Mouse (Mus musculus): ENCODE measurements around the gene Ddx41. TPM values are rescaled to one million over a fixed set of nuclear protein-coding genes. Genes with fewer than 3 reads are reported as not detected.
A peak's percentile ranks its signal among the peaks of the same experiment; 100 is the strongest.

Gene Ddx41
- polyA plus RNA-seq, 1 experiment from 2014 or later, result 73.8 TPM

DNA sequence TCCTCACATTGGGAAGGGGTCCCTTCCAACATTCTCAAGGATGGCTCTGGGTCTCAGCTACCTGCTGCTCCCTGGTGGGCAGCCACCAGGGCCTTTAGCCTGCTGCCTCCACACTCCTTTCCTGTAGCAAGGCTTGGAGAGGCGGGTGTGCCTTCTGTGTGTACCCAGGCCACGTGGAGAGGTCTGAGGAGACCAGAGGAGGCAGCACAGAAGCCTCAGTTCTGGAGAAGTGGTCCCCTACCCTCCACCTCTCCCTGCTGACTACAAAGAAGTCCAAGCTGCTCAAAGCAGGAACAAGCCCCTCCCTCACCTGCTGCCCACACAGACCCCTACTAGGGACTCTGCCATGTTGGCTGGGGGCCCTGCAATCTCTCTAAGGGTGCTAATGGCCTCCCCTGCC lies 42.2 kb downstream of the Ddx41 start:
- no peak; the same call in 1 of the 2 replicates for ATAC-seq (ENCODE audit: low FRiP score)
- no peak overlapping the region for H3K27ac ChIP-seq (ENCODE audit: low read depth, low read length)

DNA sequence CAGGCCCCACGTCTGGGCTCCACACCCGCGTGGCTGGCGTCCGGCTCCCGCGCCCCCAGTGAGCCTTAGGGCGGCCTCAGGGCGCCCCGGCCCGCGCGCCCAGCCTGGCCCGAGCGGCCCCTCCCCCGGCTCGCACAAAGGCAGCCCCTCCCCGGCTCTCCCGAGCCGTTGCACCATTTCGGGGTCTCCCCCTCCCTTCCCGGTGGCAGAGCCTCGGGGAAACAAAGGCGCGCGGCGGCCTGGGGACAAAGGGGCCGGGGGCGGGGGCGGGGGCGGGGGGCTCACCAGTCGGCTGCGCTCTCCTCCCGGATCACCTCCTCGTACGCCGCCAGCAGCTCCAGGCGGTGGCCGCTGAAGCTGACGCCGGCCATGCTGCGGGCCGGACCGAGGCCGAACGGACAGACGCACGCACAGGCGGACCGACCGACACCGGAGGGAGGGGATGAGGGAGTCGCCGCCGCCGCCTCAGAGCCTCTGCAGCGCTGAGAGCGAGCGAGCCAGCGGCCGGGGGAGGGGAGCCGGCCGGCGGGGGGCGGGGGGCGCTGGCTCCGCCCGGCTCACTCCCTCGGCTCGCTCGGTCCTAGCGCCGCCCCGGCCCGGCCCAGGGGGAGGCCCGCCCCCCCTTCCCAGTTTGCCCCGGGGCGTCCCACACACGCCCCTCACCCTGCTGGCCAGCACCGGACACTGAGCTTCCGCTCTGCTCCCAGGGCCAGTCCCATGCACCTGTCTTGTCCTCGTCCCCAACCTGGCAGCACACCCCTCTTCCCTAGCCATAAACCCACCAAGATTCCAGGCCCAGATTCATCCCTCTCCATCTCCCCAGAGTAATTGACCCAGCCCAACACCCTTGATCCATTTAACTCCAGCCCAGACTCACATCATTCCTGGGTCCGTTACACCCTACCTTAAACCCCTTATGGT lies 48.6 kb downstream of the Ddx41 start, which contains the start of gene Dbn1:
Gene Dbn1 (minus strand): TSS at position 534 of the 921 bp plus-strand sequence.
- under 1% methylated on average over 68 of the region's 83 CpGs for WGBS
- H3K4me2 ChIP-seq, result peak within 1 kb of the TSS; percentile 83
- no peaks in the 10 kb centered on the region for H3K27me3 ChIP-seq (ENCODE audit: control insufficient read depth, insufficient read depth, low read length)
- no peaks in the 10 kb centered on the region for H3K9me3 ChIP-seq (ENCODE audit: control insufficient read depth, low read length)
- H3K4me1 ChIP-seq (ENCODE audit: control insufficient read depth, insufficient read depth, low read length), result peaks cover 40% of the 10 kb centered on the region
- peak within 1 kb of the TSS; percentile 74 for H3K4me3 ChIP-seq (ENCODE audit: low read depth, low read length)
- DNase-seq (ENCODE audit: low spot score, missing footprints), result peak; percentile 98
- peak; percentile 85 for ATAC-seq (ENCODE audit: low FRiP score)
- H3K27ac ChIP-seq (ENCODE audit: low read depth, low read length), result peak within 1 kb of the TSS; percentile 98
- H3K9ac ChIP-seq (ENCODE audit: low read length), result peak within 1 kb of the TSS; percentile 99
- H3K36me3 ChIP-seq (ENCODE audit: control insufficient read depth, insufficient read depth, low read length), result peaks cover 3% of the 10 kb centered on the region; the same call in 1 of the 2 replicates

More for the DNA sequence above, 42.2 kb downstream of the Ddx41 start:
- H3K36me3 ChIP-seq (ENCODE audit: control insufficient read depth, insufficient read depth, low read length), result peaks cover 9% of the 10 kb centered on the region
- H3K4me2 ChIP-seq, result no peak overlapping the region
- WGBS, result 25% methylated on average over 2 of the region's 2 CpGs
- no peak overlapping the region for H3K4me3 ChIP-seq (ENCODE audit: low read depth, low read length)
- H3K27me3 ChIP-seq (ENCODE audit: control insufficient read depth, insufficient read depth, low read length), result no peaks in the 10 kb centered on the region
- peaks cover 19% of the 10 kb centered on the region for H3K4me1 ChIP-seq (ENCODE audit: control insufficient read depth, insufficient read depth, low read length)
- peak; percentile 85 for DNase-seq (ENCODE audit: low spot score, missing footprints)
- H3K9me3 ChIP-seq (ENCODE audit: control insufficient read depth, low read length), result no peaks in the 10 kb centered on the region
- no peak overlapping the region for H3K9ac ChIP-seq (ENCODE audit: low read length)

DNA sequence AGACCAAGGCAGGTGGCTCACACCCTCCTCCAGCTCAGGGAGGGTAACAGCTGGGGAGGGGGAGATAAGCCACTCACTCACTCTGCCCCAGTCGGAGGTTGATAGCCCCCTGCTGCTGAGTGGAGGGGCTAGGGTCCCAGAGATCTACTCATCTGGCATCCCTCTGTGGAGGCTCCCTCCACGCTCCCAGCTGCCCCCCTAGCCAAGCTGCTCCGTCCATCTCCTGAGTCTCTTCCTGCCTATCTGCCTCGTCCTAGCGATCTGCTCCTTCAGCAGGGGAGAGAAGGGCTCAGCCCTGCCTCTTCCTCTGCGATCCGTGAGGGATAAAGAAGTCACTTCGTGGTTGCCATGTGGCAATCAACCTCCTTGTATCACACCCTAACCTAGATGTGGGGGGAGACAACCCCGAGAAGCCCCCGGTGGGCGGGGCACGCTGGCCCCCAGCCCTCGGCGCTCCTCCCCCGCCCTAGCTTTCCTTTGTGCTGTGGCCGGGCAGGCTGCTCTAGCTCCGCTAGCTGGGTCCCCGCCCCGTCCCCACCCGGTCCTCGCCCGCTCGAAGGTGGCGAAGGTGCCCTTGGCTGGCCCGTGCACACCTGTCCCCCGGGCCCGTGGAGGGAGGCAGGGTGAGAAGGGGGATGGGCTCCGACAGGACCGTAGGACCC lies 49.4 kb downstream of the Ddx41 start:
- no peaks in the 10 kb centered on the region for H3K27me3 ChIP-seq (ENCODE audit: control insufficient read depth, insufficient read depth, low read length)
- peak overlapping the region; percentile 98 for H3K27ac ChIP-seq (ENCODE audit: low read depth, low read length)
- H3K4me2 ChIP-seq, result peak overlapping the region; percentile 83
- no peaks in the 10 kb centered on the region for H3K9me3 ChIP-seq (ENCODE audit: control insufficient read depth, low read length)
- H3K4me3 ChIP-seq (ENCODE audit: low read depth, low read length), result peak overlapping the region; percentile 74
- H3K4me1 ChIP-seq (ENCODE audit: control insufficient read depth, insufficient read depth, low read length), result peaks cover 40% of the 10 kb centered on the region
- ATAC-seq (ENCODE audit: low FRiP score) (peak; percentile 60), DNase-seq (ENCODE audit: low spot score, missing footprints) (peak; percentile 96)
- H3K9ac ChIP-seq (ENCODE audit: low read length), result peak overlapping the region; percentile 99
- peaks cover 10% of the 10 kb centered on the region for H3K36me3 ChIP-seq (ENCODE audit: control insufficient read depth, insufficient read depth, low read length)
- 1% methylated on average over 29 of the region's 29 CpGs for WGBS

DNA sequence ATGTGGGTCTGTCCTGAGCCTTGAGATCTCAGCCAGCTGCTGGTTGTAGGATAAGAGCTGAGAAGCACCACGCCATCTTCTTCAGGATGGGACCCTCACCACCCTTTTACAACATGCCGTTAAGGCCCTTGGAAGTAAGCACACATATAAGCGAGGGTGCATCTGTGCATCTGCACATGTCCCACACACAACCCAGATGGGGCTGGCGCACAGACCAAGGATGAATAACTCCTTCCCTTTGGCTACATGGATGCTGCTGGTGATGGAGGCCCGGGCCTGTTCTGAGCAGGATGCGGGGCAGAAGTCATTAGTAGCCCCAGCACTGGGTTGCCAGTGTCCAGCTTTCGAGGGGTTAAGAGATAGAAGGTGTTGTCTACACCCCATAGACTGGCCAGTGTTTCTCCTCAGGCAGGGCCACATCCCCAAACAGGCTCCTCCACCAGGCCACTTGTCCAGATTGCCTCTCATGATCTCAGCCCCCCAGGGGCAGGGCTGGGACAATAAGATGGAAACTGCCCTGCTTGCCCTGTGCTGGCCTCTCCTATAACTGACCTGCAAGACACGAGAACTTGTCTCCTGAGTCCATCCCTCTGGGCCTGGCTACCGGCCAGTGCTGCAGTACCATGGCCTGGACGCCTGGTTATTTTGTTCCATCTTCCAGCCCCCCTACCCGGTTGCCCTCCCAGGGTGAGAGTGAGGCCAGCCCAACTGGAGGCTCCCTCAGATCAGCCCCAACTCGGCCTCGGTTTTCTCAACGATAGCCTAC lies 50.2 kb downstream of the Ddx41 start:
- Histone ChIP-seq H3K4me1 (ENCODE audit: control insufficient read depth, insufficient read depth, low read length) (peaks cover 40% of the 10 kb centered on the region), H3K9ac (ENCODE audit: low read length) (peak overlapping the region; percentile 99), H3K4me2 (peak overlapping the region; percentile 83), H3K4me3 (ENCODE audit: low read depth, low read length) (peak overlapping the region; percentile 74), H3K36me3 (ENCODE audit: control insufficient read depth, insufficient read depth, low read length) (peaks cover 19% of the 10 kb centered on the region), H3K27me3 (ENCODE audit: control insufficient read depth, insufficient read depth, low read length) (no peaks in the 10 kb centered on the region), H3K9me3 (ENCODE audit: control insufficient read depth, low read length) (no peaks in the 10 kb centered on the region), H3K27ac (ENCODE audit: low read depth, low read length) (peak overlapping the region; percentile 98)
- DNase-seq (ENCODE audit: low spot score, missing footprints) (peak; percentile 89), ATAC-seq (ENCODE audit: low FRiP score) (no peak)
- WGBS, result 37% methylated on average over 14 of the region's 14 CpGs

DNA sequence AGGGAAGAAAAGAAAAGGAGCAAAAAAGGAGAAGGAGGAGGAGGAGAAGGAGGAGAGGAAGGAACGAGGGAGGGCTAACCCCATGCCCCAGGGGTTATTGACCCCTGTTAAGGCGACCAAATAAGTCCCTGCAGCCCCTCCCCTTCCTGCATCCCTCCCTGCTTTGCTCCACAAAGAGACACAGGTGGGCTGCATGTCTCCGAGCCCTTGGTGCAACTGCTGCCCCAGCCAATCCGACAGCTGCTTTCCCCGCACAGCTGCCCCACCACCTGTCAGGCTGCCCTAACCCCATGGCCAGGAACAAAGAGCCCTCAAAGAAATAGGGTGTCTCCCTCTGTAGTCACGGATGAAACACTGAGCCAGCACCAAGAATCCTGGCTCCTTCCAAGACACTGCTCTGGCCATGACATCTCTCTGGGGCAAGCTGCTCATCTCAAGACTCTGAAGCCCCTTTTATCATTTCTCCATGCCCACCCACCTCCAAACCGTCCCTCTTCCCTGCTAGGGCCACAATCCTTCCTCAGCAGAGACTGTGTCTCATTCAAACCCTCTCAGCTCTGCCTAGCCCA lies 51.9 kb downstream of the Ddx41 start:
- Histone ChIP-seq H3K36me3 (ENCODE audit: control insufficient read depth, insufficient read depth, low read length) (peaks cover 32% of the 10 kb centered on the region), H3K27me3 (ENCODE audit: control insufficient read depth, insufficient read depth, low read length) (no peaks in the 10 kb centered on the region), H3K27ac (ENCODE audit: low read depth, low read length) (peak overlapping the region; percentile 72), H3K4me3 (ENCODE audit: low read depth, low read length) (peak overlapping the region; percentile 74), H3K4me1 (ENCODE audit: control insufficient read depth, insufficient read depth, low read length) (peaks cover 40% of the 10 kb centered on the region), H3K9me3 (ENCODE audit: control insufficient read depth, low read length) (no peaks in the 10 kb centered on the region), H3K9ac (ENCODE audit: low read length) (peak overlapping the region; percentile 99), H3K4me2 (peak overlapping the region; percentile 83)
- DNase-seq (ENCODE audit: low spot score, missing footprints) (peak; percentile 90), ATAC-seq (ENCODE audit: low FRiP score) (no peak)
- WGBS, result 17% methylated on average over 7 of the region's 7 CpGs

DNA sequence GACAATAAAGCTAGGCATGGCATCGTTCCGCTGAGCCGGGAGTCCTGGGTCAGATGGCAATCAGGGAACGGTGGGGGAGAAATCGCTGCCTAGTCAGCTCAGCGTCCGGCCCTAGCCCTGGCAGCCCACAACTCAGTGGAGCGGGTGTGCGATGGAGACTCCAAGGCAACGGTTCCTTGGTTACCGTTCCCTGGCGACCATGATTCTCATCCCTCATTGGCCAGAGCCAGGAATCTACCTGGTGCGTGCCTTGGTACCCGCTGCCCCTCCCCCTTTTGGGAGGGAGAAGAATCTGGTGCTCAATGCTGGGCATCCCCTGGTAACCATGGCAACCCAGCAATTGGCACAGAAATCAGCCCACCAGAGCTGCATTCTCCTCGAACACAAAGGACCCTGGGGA lies 52.9 kb downstream of the Ddx41 start:
- H3K27me3 ChIP-seq (ENCODE audit: control insufficient read depth, insufficient read depth, low read length), result no peaks in the 10 kb centered on the region
- H3K27ac ChIP-seq (ENCODE audit: low read depth, low read length), result peak overlapping the region; percentile 72
- 14% methylated on average over 15 of the region's 15 CpGs for WGBS
- peak overlapping the region; percentile 4; the same call in 1 of the 2 replicates for H3K4me3 ChIP-seq (ENCODE audit: low read depth, low read length)
- peak overlapping the region; percentile 99; the same call in 1 of the 2 replicates for H3K9ac ChIP-seq (ENCODE audit: low read length)
- H3K9me3 ChIP-seq (ENCODE audit: control insufficient read depth, low read length), result no peaks in the 10 kb centered on the region
- H3K4me2 ChIP-seq, result peak overlapping the region; percentile 83
- DNase-seq (ENCODE audit: low spot score, missing footprints) (peak; percentile 97), ATAC-seq (ENCODE audit: low FRiP score) (peak; percentile 43)
- H3K36me3 ChIP-seq (ENCODE audit: control insufficient read depth, insufficient read depth, low read length), result peaks cover 35% of the 10 kb centered on the region
- peaks cover 40% of the 10 kb centered on the region for H3K4me1 ChIP-seq (ENCODE audit: control insufficient read depth, insufficient read depth, low read length)

DNA sequence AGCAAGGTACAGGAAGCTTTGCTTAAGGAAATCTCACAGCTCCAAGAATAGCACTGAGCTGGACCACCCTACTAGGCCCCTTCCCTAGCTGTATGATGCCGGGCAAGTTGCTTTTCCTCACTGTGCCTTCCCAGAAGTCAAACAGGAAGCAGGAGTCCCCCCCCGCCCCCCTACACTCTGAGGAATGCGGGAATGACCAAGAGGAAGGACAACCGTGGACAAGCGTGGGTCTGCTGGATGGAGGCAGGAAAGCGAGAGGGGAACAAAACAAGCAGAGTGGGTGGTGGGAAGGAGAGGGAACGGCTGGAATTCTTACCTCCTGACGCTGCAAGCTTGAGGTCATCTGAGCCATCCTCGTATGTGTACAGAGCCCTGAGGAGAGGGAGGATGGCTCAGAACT lies 53.4 kb downstream of the Ddx41 start:
- 60% methylated on average over 9 of the region's 9 CpGs for whole genome bisulfite sequencing
- Histone ChIP-seq H3K4me2 (peak overlapping the region; percentile 83), H3K4me1 (ENCODE audit: control insufficient read depth, insufficient read depth, low read length) (peaks cover 36% of the 10 kb centered on the region), H3K9me3 (ENCODE audit: control insufficient read depth, low read length) (no peaks in the 10 kb centered on the region), H3K27ac (ENCODE audit: low read depth, low read length) (peak overlapping the region; percentile 51; the same call in 1 of the 2 replicates), H3K9ac (ENCODE audit: low read length) (peak overlapping the region; percentile 33; the same call in 1 of the 2 replicates), H3K27me3 (ENCODE audit: control insufficient read depth, insufficient read depth, low read length) (no peaks in the 10 kb centered on the region), H3K4me3 (ENCODE audit: low read depth, low read length) (peak overlapping the region; percentile 4; the same call in 1 of the 2 replicates), H3K36me3 (ENCODE audit: control insufficient read depth, insufficient read depth, low read length) (peaks cover 35% of the 10 kb centered on the region)
- ATAC-seq (ENCODE audit: low FRiP score), result no peak
- DNase-seq (ENCODE audit: low spot score, missing footprints), result no peak

DNA sequence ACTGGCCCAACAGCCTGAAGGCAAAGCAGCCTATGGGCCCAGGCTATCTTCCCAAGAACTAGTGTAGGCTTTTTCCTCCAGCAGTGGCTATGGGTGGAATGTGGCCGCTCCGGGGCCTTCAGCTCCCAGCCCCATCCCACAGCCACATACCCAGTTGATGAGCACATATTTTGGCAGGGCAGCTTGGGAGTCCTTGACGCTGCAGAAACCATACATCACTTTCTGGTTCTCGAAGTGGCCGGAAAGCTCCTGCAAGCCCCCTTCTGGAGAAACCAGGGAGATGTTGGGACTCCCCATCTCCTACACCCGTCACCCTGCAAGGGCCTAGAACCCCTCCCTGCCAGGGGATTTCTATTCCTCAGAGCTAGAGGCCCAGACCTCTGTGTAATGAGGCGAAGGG lies 53.9 kb downstream of the Ddx41 start:
- Histone ChIP-seq H3K4me1 (ENCODE audit: control insufficient read depth, insufficient read depth, low read length) (peaks cover 35% of the 10 kb centered on the region), H3K27me3 (ENCODE audit: control insufficient read depth, insufficient read depth, low read length) (no peaks in the 10 kb centered on the region), H3K9ac (ENCODE audit: low read length) (no peak overlapping the region), H3K27ac (ENCODE audit: low read depth, low read length) (no peak overlapping the region), H3K9me3 (ENCODE audit: control insufficient read depth, low read length) (no peaks in the 10 kb centered on the region), H3K36me3 (ENCODE audit: control insufficient read depth, insufficient read depth, low read length) (peaks cover 39% of the 10 kb centered on the region), H3K4me2 (no peak overlapping the region), H3K4me3 (ENCODE audit: low read depth, low read length) (no peak overlapping the region)
- ATAC-seq (ENCODE audit: low FRiP score), result no peak
- 89% methylated on average over 7 of the region's 7 CpGs for WGBS
- DNase-seq (ENCODE audit: low spot score, missing footprints), result no peak

All from midbrain, embryonic 11.5 days (tissue).